Mouse (Mus musculus): ENCODE data around the gene Rptor. TPM values are rescaled to one million over a fixed set of nuclear protein-coding genes. Genes with fewer than 3 reads are reported as not detected.

Rptor gene
- 10 to 100 TPM; 32.1 to 32.4 TPM for total RNA-seq (2021)
- 19.7 and 20.6 TPM in 2 replicates for polyA plus RNA-seq (2012; rRNA removed)
- long read RNA-seq, full-length matches to known transcripts, result 3 of 16 reads
- long read RNA-seq, partial matches to known transcripts, result 13 of 16 reads
- long read RNA-seq, other reads (novel, unspliced or antisense), result 0 of 16 reads

- Histone ChIP-seq H3K4me3 (peak within 1 kb of the TSS; percentile 84), H3K4me1 (ENCODE audit: control insufficient read depth, insufficient read depth, low read length) (peaks cover 10% of the 10 kb centered on the region; the same call in 1 of the 2 replicates), H3K36me3 (ENCODE audit: control insufficient read depth, insufficient read depth, low read length) (peaks cover 6% of the 10 kb centered on the region; the same call in 1 of the 2 replicates), H3K27me3 (ENCODE audit: control insufficient read depth, insufficient read depth, low read length) (no peaks in the 10 kb centered on the region), H3K27ac (peak within 1 kb of the TSS; percentile 81), H3K79me2 (replicated peaks; ENCODE audit: control insufficient read depth, insufficient read depth, low read length) (peaks cover 2% of the 10 kb centered on the region), H3K9ac (ENCODE audit: low read depth, low read length) (peak within 1 kb of the TSS; percentile 94)
- intact Hi-C loops (cut with DNase I), result loop anchor here (2.0 to 5.0 kb wide), 2 partner anchors 80 to 111 kb away; partner anchors contain the start of gene Endov
- TF ChIP-seq CTCF (IDR thresholded peaks at IDR 0.05) (no peak), EP300 (IDR thresholded peaks at IDR 0.05; ENCODE audit: insufficient read depth, low read depth, low read length) (peak; percentile 97), POLR2A (IDR thresholded peaks at IDR 0.05; ENCODE audit: insufficient read depth, low read depth, low read length) (peak; percentile 74)
- DNase-seq, result peak; percentile 97 to 99
- WGBS, result under 1% methylated on average over 62 of the region's 63 CpGs
Measured at GRCm38 (mm10) chr11:119602763-119603526, at the start of gene Rptor. Rptor (plus strand) TSS chr11:119602905.

DNA sequence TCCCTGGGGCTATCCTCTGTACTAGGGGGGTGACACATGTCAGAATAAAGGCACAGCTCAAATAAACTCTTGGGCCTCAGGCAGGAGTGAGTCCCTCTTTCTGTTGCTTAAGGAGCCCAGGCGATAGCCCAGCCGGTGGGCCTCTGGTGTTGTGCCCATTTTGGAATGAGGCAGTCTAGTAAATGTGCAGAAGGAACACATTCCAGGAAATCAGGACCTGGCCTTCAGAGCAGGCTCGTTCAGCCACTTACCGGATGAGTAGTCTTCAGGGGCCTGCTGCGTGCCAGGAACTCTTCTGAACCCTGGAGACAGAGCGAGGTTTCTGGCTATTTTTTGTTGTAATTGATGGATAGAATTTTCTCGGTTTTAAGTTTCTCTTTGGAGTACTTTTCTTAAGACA lies 48.0 kb upstream of the Rptor start:
- intact Hi-C loops (cut with DNase I), result no loop called here
- Histone ChIP-seq H3K27me3 (ENCODE audit: control insufficient read depth, insufficient read depth, low read length) (peaks cover 3% of the 10 kb centered on the region), H3K27ac (no peak overlapping the region), H3K4me3 (no peak overlapping the region), H3K36me3 (ENCODE audit: control insufficient read depth, insufficient read depth, low read length) (no peaks in the 10 kb centered on the region), H3K4me1 (ENCODE audit: control insufficient read depth, insufficient read depth, low read length) (no peaks in the 10 kb centered on the region), H3K79me2 (replicated peaks; ENCODE audit: control insufficient read depth, insufficient read depth, low read length) (no peaks in the 10 kb centered on the region), H3K9ac (ENCODE audit: low read depth, low read length) (no peak overlapping the region)
- no peak for DNase-seq
- WGBS, result 73% methylated on average over 7 of the region's 7 CpGs
- no peak for TF ChIP-seq POLR2A (IDR thresholded peaks at IDR 0.05; ENCODE audit: insufficient read depth, low read depth, low read length)
- TF ChIP-seq CTCF (IDR thresholded peaks at IDR 0.05), result no peak
- no peak for TF ChIP-seq EP300 (IDR thresholded peaks at IDR 0.05; ENCODE audit: insufficient read depth, low read depth, low read length)

- intact Hi-C loops (cut with DNase I), result no loop called here
- WGBS, result 80% methylated on average over 7 of the region's 7 CpGs
Measured at GRCm38 (mm10) chr11:119555170-119555569, 47.5 kb upstream of the Rptor start.

DNA sequence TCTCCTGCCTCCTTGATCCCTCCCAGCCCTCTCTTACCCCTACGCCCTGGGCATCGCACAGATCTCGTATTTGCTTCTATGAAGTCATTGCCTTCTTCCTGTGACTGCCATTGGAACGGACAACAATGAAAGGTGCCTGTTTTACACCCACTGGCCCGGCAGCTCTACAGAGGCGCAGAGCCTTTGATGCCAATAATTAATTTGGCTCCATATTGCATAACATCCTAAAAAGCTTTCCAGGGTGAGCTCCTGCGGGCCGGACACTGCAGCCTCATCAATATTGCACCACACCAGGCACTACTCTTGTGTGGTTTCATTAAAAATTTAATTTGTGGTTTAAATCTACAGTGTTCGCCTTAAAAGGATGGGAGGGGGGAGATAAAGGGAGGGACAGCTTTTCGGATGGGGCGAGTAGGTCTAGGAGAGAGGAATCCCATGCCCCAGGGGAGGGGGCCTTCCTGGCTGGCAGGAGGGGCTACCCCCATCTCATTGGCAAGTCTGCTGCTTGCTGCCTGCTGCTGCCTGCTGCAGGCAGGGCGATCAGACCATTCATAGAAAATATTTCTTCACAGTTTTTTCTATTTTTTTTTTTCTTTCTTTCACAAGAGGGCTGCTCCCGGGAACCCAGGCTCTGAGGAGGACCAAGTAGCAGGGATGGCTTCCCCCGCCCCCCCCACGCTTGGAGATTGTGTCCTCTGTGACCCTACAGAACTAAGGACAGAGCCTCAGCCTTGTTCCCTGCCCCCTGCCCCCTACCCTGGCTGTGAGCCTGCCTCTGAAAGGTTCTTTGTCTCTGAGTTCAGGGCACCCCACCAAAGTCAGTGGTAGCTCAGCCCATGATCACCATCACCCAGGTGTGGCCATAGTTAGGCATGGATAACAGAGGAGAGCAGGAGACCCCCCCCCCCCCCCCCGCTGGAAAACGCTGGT lies 44.5 kb upstream of the Rptor start:
- whole genome bisulfite sequencing, result 47% methylated on average over 17 of the region's 17 CpGs
- no peak overlapping the region for H3K9ac ChIP-seq (ENCODE audit: low read depth, low read length)
- no peaks in the 10 kb centered on the region for H3K79me2 ChIP-seq (replicated peaks; ENCODE audit: control insufficient read depth, insufficient read depth, low read length)
- H3K4me3 ChIP-seq, result no peak overlapping the region
- DNase-seq, result no peak
- H3K36me3 ChIP-seq (ENCODE audit: control insufficient read depth, insufficient read depth, low read length), result no peaks in the 10 kb centered on the region
- no peak for TF ChIP-seq EP300 (IDR thresholded peaks at IDR 0.05; ENCODE audit: insufficient read depth, low read depth, low read length)
- no peak for TF ChIP-seq CTCF (IDR thresholded peaks at IDR 0.05)
- no peak for TF ChIP-seq POLR2A (IDR thresholded peaks at IDR 0.05; ENCODE audit: insufficient read depth, low read depth, low read length)
- no peaks in the 10 kb centered on the region for H3K4me1 ChIP-seq (ENCODE audit: control insufficient read depth, insufficient read depth, low read length)
- no peaks in the 10 kb centered on the region for H3K27me3 ChIP-seq (ENCODE audit: control insufficient read depth, insufficient read depth, low read length)
- intact Hi-C loops (cut with DNase I), result no loop called here
- H3K27ac ChIP-seq, result no peak overlapping the region

More at GRCm38 (mm10) chr11:119555170-119555569, 47.5 kb upstream of the Rptor start:
- no peak overlapping the region for H3K4me3 ChIP-seq
- no peaks in the 10 kb centered on the region for H3K4me1 ChIP-seq (ENCODE audit: control insufficient read depth, insufficient read depth, low read length)
- H3K9ac ChIP-seq (ENCODE audit: low read depth, low read length), result no peak overlapping the region
- H3K36me3 ChIP-seq (ENCODE audit: control insufficient read depth, insufficient read depth, low read length), result no peaks in the 10 kb centered on the region
- no peak overlapping the region for H3K27ac ChIP-seq
- TF ChIP-seq EP300 (IDR thresholded peaks at IDR 0.05; ENCODE audit: insufficient read depth, low read depth, low read length) (no peak), POLR2A (IDR thresholded peaks at IDR 0.05; ENCODE audit: insufficient read depth, low read depth, low read length) (no peak), CTCF (IDR thresholded peaks at IDR 0.05) (no peak)
- no peaks in the 10 kb centered on the region; the same call in 1 of the 2 replicates for H3K27me3 ChIP-seq (ENCODE audit: control insufficient read depth, insufficient read depth, low read length)
- no peaks in the 10 kb centered on the region for H3K79me2 ChIP-seq (replicated peaks; ENCODE audit: control insufficient read depth, insufficient read depth, low read length)
- DNase-seq, result no peak

DNA sequence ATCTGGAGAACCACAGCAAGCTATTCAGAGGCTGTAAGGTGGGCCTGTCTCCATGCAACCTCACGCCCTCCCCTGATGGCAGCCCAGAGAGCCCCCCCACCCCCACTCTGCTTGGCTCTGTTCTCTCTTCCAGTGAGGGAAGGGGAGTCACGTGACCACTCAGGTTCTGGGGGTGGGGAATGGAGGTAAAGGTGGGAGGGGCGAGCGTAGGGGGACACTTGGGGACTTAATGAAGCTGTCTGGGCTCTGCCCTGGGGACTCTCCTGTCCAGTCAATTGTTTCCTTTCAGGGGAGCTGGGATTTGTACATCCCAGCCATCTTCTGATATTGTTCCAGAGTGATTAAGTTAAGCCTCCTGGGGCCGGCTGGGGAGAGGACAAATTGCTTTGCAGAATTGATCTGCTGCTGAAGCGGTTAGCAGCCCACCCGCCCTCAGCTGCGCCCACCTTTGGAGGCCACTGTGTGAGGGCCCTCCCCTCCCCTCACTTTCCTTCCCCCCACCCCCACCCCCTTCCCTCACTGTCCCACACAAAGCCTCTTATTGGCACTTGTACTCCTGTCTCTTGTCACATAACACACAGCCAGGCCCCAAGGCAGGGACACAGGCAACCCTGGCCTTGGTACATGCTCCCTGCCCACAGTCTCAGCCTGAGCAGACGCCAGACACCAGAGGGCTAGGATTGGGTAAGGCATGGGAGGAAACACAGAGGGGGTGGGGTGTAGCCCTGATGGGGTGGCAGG lies 43.7 kb upstream of the Rptor start:
- WGBS, result 42% methylated on average over 9 of the region's 9 CpGs
- Histone ChIP-seq H3K27me3 (ENCODE audit: control insufficient read depth, insufficient read depth, low read length) (no peaks in the 10 kb centered on the region), H3K4me3 (no peak overlapping the region), H3K79me2 (replicated peaks; ENCODE audit: control insufficient read depth, insufficient read depth, low read length) (no peaks in the 10 kb centered on the region), H3K27ac (no peak overlapping the region), H3K4me1 (ENCODE audit: control insufficient read depth, insufficient read depth, low read length) (no peaks in the 10 kb centered on the region), H3K9ac (ENCODE audit: low read depth, low read length) (no peak overlapping the region), H3K36me3 (ENCODE audit: control insufficient read depth, insufficient read depth, low read length) (no peaks in the 10 kb centered on the region)
- TF ChIP-seq CTCF (IDR thresholded peaks at IDR 0.05), result no peak
- no peak for TF ChIP-seq POLR2A (IDR thresholded peaks at IDR 0.05; ENCODE audit: insufficient read depth, low read depth, low read length)
- no peak for TF ChIP-seq EP300 (IDR thresholded peaks at IDR 0.05; ENCODE audit: insufficient read depth, low read depth, low read length)
- DNase-seq, result no peak
- intact Hi-C loops (cut with DNase I), result no loop called here

Measured in heart, adult 2 months (tissue).